Mouse (Mus musculus): Measurements from ENCODE around the gene Chst15. TPM values are rescaled to one million over a fixed set of nuclear protein-coding genes. Genes with fewer than 3 reads are reported as not detected.
A peak's percentile ranks its signal among the peaks of the same experiment; 100 is the strongest.

Chst15 gene
- polyA plus RNA-seq, 1 experiment from 2014 or later, result 16.3 TPM

DNA sequence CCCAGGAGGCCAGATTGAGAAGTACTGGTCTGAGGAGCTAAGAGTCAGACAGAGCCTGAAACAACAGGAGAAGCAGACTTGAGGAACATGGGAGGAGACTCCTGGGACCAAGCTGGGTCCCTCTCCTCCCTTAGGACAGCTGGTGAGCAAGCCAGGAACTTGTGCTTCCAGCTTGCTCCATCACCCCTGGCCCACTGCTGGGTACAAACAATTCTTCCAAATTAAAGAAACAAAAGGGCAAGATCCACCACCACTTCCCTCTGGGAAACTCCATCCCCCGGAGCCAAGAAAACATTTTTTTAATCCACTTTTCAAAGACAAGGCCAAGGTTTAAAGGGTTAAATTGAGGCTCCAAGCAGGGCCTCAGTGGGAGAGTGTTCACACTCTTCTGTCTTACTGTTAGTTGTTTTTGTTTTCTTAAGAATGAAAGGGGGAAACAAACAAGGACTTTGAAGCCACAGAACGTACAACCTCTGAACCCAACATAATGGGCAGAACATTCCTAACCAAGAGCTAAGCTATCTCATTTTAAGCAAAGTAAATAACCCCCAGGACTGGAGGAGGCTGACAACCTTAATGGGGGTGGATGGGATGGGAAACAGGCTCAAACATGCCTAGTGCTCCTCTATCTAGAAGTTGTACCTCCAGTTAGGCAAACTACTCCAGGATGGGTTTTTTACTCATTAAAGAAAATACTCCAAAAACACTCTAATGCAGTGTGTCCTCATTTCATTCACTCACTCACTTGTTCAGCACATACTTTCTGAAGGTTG lies 43.1 kb downstream of the Chst15 start:
- no peak for DNase-seq (ENCODE audit: low spot score)
- Histone ChIP-seq H3K9me3 (ENCODE audit: control insufficient read depth, low read length) (no peaks in the 10 kb centered on the region), H3K36me3 (replicated peaks; ENCODE audit: control insufficient read depth, insufficient read depth) (peaks cover 17% of the 10 kb centered on the region), H3K27ac (no peak overlapping the region), H3K4me2 (replicated peaks) (no peak overlapping the region), H3K9ac (no peak overlapping the region), H3K4me3 (replicated peaks; ENCODE audit: low read length) (no peak overlapping the region), H3K4me1 (replicated peaks; ENCODE audit: control insufficient read depth, insufficient read depth, low read length) (peaks cover 5% of the 10 kb centered on the region; the same call in 1 of the 2 replicates), H3K27me3 (ENCODE audit: control insufficient read depth, insufficient read depth, low read length) (no peaks in the 10 kb centered on the region)
- ATAC-seq (ENCODE audit: low FRiP score), result no peak
- WGBS, result 61% methylated on average over 2 of the region's 2 CpGs

DNA sequence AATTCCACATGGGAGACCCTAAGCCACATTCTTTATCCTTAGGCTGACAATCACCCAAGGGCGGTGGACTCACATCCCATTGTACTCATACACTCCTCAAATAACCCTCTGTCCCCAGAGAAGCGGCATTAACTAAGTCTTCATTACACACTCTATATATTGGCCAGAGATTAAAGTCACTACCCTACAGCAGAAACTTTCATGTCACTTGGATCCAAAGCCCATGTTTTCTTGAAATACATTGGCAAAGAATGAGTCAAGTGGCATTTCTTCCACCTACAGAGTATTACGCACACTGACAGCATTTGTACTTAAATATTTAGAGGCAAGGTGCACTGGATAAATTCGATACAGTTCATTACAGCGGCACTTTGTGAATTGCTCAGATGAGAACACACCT lies 44.0 kb downstream of the Chst15 start:
- Histone ChIP-seq H3K36me3 (replicated peaks; ENCODE audit: control insufficient read depth, insufficient read depth) (peaks cover 26% of the 10 kb centered on the region), H3K27ac (peak overlapping the region; percentile 3; the same call in 1 of the 2 replicates), H3K4me1 (replicated peaks; ENCODE audit: control insufficient read depth, insufficient read depth, low read length) (peaks cover 5% of the 10 kb centered on the region; the same call in 1 of the 2 replicates), H3K9me3 (ENCODE audit: control insufficient read depth, low read length) (no peaks in the 10 kb centered on the region), H3K9ac (no peak overlapping the region), H3K27me3 (ENCODE audit: control insufficient read depth, insufficient read depth, low read length) (no peaks in the 10 kb centered on the region), H3K4me3 (replicated peaks; ENCODE audit: low read length) (no peak overlapping the region), H3K4me2 (replicated peaks) (no peak overlapping the region)
- ATAC-seq (ENCODE audit: low FRiP score) (no peak), DNase-seq (ENCODE audit: low spot score) (no peak)
- WGBS, result 97% methylated on average over 5 of the region's 5 CpGs

GRCm38 (mm10) chr7:132270364-132270763 lies 46.7 kb downstream of the Chst15 start:
- no peaks in the 10 kb centered on the region for H3K27me3 ChIP-seq (ENCODE audit: control insufficient read depth, insufficient read depth, low read length)
- H3K27ac ChIP-seq, result no peak overlapping the region
- WGBS, result 85% methylated on average over 8 of the region's 8 CpGs
- peaks cover 32% of the 10 kb centered on the region for H3K36me3 ChIP-seq (replicated peaks; ENCODE audit: control insufficient read depth, insufficient read depth)
- no peak for DNase-seq (ENCODE audit: low spot score)
- no peak overlapping the region for H3K9ac ChIP-seq
- no peak overlapping the region for H3K4me3 ChIP-seq (replicated peaks; ENCODE audit: low read length)
- H3K4me1 ChIP-seq (replicated peaks; ENCODE audit: control insufficient read depth, insufficient read depth, low read length), result peaks cover 4% of the 10 kb centered on the region; the same call in 1 of the 2 replicates
- H3K9me3 ChIP-seq (ENCODE audit: control insufficient read depth, low read length), result no peaks in the 10 kb centered on the region
- H3K4me2 ChIP-seq (replicated peaks), result no peak overlapping the region
- no peak for ATAC-seq (ENCODE audit: low FRiP score)

GRCm38 (mm10) chr7:132269661-132270060 lies 47.4 kb downstream of the Chst15 start:
- H3K36me3 ChIP-seq (replicated peaks; ENCODE audit: control insufficient read depth, insufficient read depth), result peaks cover 32% of the 10 kb centered on the region

DNA sequence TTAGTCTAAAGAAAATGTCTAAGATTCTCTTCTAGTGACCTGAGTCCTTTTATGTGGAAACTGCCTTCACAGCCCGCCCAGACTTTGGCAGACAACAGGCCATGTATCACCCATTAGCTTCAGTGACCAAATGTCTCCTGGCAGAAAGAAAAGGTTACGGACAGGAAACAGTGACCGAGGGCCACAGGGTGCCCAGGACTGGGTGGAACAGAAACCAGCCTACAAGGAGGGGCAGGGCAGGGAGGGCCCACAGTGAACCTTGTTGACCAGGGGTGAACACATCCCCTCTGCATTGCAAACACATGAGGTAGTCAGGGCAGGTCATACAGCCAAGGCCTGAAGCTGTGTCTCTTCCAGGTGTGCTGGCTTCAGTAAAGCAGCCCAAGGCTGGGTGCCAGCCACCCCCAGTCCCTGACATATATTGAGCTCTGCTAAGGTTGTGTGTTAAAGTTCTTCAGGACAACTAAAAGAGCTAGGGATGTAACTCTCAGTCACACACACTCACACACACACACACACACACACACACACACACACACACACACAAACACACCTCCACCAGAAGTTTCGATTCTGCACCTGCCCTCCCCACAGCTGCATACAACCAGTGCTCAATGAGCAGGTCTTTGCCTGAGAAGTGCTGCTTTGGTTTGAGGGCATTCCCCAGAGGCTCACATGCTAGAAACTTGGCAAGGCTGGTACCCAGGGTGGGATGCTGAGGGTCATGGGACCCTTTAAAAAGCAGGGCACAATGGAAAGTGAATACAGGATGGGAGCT lies 49.1 kb downstream of the Chst15 start:
- Histone ChIP-seq H3K27ac (no peak overlapping the region), H3K4me1 (replicated peaks; ENCODE audit: control insufficient read depth, insufficient read depth, low read length) (peaks cover 27% of the 10 kb centered on the region), H3K4me2 (replicated peaks) (no peak overlapping the region), H3K9me3 (ENCODE audit: control insufficient read depth, low read length) (no peaks in the 10 kb centered on the region), H3K4me3 (replicated peaks; ENCODE audit: low read length) (no peak overlapping the region), H3K9ac (no peak overlapping the region), H3K27me3 (ENCODE audit: control insufficient read depth, insufficient read depth, low read length) (no peaks in the 10 kb centered on the region), H3K36me3 (replicated peaks; ENCODE audit: control insufficient read depth, insufficient read depth) (peaks cover 32% of the 10 kb centered on the region)
- no peak for ATAC-seq (ENCODE audit: low FRiP score)
- no peak for DNase-seq (ENCODE audit: low spot score)
- WGBS, result 85% methylated on average over 4 of the region's 4 CpGs

More at GRCm38 (mm10) chr7:132269661-132270060, 47.4 kb downstream of the Chst15 start:
- 79% methylated on average over 3 of the region's 3 CpGs for WGBS
- Histone ChIP-seq H3K27ac (no peak overlapping the region), H3K4me3 (replicated peaks; ENCODE audit: low read length) (no peak overlapping the region), H3K4me1 (replicated peaks; ENCODE audit: control insufficient read depth, insufficient read depth, low read length) (peaks cover 11% of the 10 kb centered on the region), H3K9ac (no peak overlapping the region), H3K9me3 (ENCODE audit: control insufficient read depth, low read length) (no peaks in the 10 kb centered on the region), H3K4me2 (replicated peaks) (no peak overlapping the region), H3K27me3 (ENCODE audit: control insufficient read depth, insufficient read depth, low read length) (no peaks in the 10 kb centered on the region)
- ATAC-seq (ENCODE audit: low FRiP score) (no peak), DNase-seq (ENCODE audit: low spot score) (no peak)

GRCm38 (mm10) chr7:132264763-132265162 lies 52.3 kb downstream of the Chst15 start:
- 57% methylated on average over 3 of the region's 3 CpGs for WGBS
- DNase-seq (ENCODE audit: low spot score), result no peak
- H3K4me3 ChIP-seq (replicated peaks; ENCODE audit: low read length), result no peak overlapping the region
- ATAC-seq (ENCODE audit: low FRiP score), result no peak
- no peaks in the 10 kb centered on the region for H3K27me3 ChIP-seq (ENCODE audit: control insufficient read depth, insufficient read depth, low read length)
- H3K4me2 ChIP-seq (replicated peaks), result no peak overlapping the region
- H3K9me3 ChIP-seq (ENCODE audit: control insufficient read depth, low read length), result no peaks in the 10 kb centered on the region
- peaks cover 24% of the 10 kb centered on the region for H3K36me3 ChIP-seq (replicated peaks; ENCODE audit: control insufficient read depth, insufficient read depth)
- peak overlapping the region; percentile 57 for H3K27ac ChIP-seq
- H3K4me1 ChIP-seq (replicated peaks; ENCODE audit: control insufficient read depth, insufficient read depth, low read length), result peaks cover 30% of the 10 kb centered on the region
- no peak overlapping the region for H3K9ac ChIP-seq

GRCm38 (mm10) chr7:132263186-132263585 lies 53.8 kb downstream of the Chst15 start:
- H3K4me3 ChIP-seq (replicated peaks; ENCODE audit: low read length), result no peak overlapping the region
- no peak overlapping the region for H3K4me2 ChIP-seq (replicated peaks)
- ATAC-seq (ENCODE audit: low FRiP score) (peak; percentile 46; the same call in 1 of the 2 replicates), DNase-seq (ENCODE audit: low spot score) (no peak)
- 20% methylated on average over 6 of the region's 6 CpGs for WGBS
- peak overlapping the region; percentile 69 for H3K27ac ChIP-seq
- H3K4me1 ChIP-seq (replicated peaks; ENCODE audit: control insufficient read depth, insufficient read depth, low read length), result peaks cover 44% of the 10 kb centered on the region
- no peak overlapping the region for H3K9ac ChIP-seq
- peaks cover 9% of the 10 kb centered on the region for H3K36me3 ChIP-seq (replicated peaks; ENCODE audit: control insufficient read depth, insufficient read depth)
- no peaks in the 10 kb centered on the region for H3K9me3 ChIP-seq (ENCODE audit: control insufficient read depth, low read length)
- no peaks in the 10 kb centered on the region for H3K27me3 ChIP-seq (ENCODE audit: control insufficient read depth, insufficient read depth, low read length)

GRCm38 (mm10) chr7:132262696-132263095 lies 54.3 kb downstream of the Chst15 start:
- H3K27ac ChIP-seq, result peak overlapping the region; percentile 69
- ATAC-seq (ENCODE audit: low FRiP score) (peak; percentile 51; the same call in 1 of the 2 replicates), DNase-seq (ENCODE audit: low spot score) (no peak)
- H3K4me2 ChIP-seq (replicated peaks), result no peak overlapping the region
- whole genome bisulfite sequencing, result 12% methylated on average over 6 of the region's 6 CpGs
- peaks cover 6% of the 10 kb centered on the region for H3K36me3 ChIP-seq (replicated peaks; ENCODE audit: control insufficient read depth, insufficient read depth)
- H3K9ac ChIP-seq, result no peak overlapping the region
- H3K4me1 ChIP-seq (replicated peaks; ENCODE audit: control insufficient read depth, insufficient read depth, low read length), result peaks cover 48% of the 10 kb centered on the region
- no peaks in the 10 kb centered on the region for H3K9me3 ChIP-seq (ENCODE audit: control insufficient read depth, low read length)
- no peaks in the 10 kb centered on the region for H3K27me3 ChIP-seq (ENCODE audit: control insufficient read depth, insufficient read depth, low read length)
- no peak overlapping the region for H3K4me3 ChIP-seq (replicated peaks; ENCODE audit: low read length)

DNA sequence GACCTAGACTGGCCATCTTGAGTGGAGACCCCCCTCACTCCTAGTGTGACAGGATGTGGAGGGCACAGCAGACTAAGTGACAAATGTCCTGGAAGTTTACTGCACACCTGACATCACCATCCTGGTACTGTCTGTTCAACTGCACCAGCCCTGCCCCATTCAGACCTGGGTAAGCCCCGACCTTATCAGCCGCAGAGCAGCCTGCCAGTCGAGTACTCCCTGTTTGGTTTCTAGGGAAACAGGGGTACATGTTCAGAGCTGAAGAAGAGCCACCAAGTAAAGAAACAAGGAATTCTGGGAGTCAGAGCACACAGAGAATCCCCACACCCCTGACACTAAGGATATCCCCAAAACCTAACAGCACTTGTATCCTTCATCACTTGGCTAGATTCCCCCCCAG lies 55.1 kb downstream of the Chst15 start:
- peak overlapping the region; percentile 69; the same call in 1 of the 2 replicates for H3K27ac ChIP-seq
- no peak overlapping the region for H3K4me2 ChIP-seq (replicated peaks)
- ATAC-seq (ENCODE audit: low FRiP score) (no peak), DNase-seq (ENCODE audit: low spot score) (no peak)
- peaks cover 6% of the 10 kb centered on the region for H3K36me3 ChIP-seq (replicated peaks; ENCODE audit: control insufficient read depth, insufficient read depth)
- H3K4me3 ChIP-seq (replicated peaks; ENCODE audit: low read length), result no peak overlapping the region
- H3K9me3 ChIP-seq (ENCODE audit: control insufficient read depth, low read length), result no peaks in the 10 kb centered on the region
- H3K9ac ChIP-seq, result no peak overlapping the region; the same call in 1 of the 2 replicates
- 41% methylated on average over 3 of the region's 3 CpGs for WGBS
- peaks cover 48% of the 10 kb centered on the region for H3K4me1 ChIP-seq (replicated peaks; ENCODE audit: control insufficient read depth, insufficient read depth, low read length)
- H3K27me3 ChIP-seq (ENCODE audit: control insufficient read depth, insufficient read depth, low read length), result no peaks in the 10 kb centered on the region

Measured in hindbrain, embryonic 14.5 days (tissue).